Mouse (Mus musculus): ENCODE data around the gene Tas2r119. TPM values are rescaled to one million over a fixed set of nuclear protein-coding genes. Genes with fewer than 3 reads are reported as not detected.
"Not testable (repeated sequence)": the region's sequence is repeated elsewhere in the genome, so short reads cannot be mapped to it uniquely, and the experiment has no call there.

The Tas2r119 gene
- total RNA-seq, 2 experiments from 2014 or later = not detected

DNA sequence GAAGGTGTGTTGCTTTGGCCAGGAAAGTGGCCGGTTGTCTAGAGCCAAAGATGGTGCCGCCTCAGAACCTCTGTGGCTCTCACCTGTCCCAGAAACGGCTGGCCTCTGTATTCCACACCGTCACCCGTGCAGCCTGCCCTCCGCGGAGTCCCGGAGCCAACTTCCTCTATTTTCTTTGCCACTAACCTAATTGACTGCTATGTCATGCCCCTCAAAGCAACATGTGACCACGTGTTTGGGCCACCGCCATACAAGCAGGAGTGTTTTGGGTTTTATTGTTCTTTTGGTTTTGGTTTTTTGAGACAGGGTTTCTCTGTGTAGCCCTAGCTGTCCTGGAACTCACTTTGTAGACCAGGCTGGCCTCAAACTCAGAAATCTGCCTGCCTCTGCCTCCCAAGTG lies 37.6 kb downstream of the Tas2r119 start:
- ATAC-seq (replicated peaks; ENCODE audit: poor library complexity, severe bottlenecking) = not testable (repeated sequence)

DNA sequence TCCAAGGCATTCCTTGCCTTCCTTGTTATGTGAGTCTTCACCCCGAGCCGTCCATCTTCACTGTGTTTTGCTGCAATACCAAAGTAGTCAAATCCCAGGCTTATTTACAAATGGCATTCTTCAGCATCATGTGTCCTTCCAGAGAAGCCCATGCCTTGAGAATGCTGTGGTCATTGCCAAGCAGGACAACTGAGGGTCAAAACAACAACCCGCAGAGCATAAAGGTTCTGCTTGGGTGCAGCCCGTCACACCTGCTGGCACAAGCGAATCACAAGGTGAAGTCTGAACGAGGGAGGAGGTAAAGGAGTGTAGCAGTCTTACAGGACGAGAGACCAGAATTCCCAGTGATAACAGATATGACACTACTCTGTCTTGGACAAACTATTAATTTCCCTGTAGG lies 45.9 kb downstream of the Tas2r119 start:
- no peak for ATAC-seq (replicated peaks; ENCODE audit: poor library complexity, severe bottlenecking)

DNA sequence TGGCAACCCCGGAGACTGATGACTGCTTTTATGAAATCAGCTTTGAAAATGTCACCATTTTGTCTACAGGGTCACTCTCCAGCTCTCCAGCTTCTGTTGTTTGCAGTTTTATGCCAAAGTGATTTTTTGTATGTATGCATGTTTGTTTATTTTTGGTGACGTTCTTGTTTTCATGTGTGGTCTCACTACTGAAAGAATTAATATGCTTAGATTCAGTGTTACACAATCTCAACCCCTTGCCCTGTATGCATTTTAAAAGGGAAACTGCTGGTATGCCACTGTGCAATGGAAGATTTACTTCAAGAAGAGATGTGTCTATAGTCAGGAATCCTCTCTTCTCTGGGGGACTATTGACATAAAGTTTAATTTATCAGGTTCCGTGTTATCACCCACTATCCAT lies 48.3 kb downstream of the Tas2r119 start:
- no peak for ATAC-seq (replicated peaks; ENCODE audit: poor library complexity, severe bottlenecking)

DNA sequence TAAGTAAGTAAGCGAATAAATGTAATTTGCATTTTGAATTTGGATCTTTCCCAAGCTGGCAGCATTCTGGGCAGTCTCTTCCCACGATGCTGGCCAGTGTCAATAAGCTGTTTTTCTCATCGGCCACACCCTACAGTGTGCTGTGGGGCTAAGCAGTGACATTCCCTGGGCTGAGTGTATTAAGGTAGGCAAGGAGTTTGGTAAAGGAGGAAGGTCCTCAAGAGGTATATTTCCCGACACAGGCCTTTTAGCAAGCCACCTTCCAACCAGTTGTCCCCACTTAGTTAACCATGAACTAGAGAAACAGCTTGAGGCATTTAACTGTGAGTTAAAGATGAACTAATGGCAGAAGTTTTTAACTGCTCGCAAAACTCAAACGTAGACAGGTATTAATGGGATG lies 49.3 kb downstream of the Tas2r119 start:
- no peak for ATAC-seq (replicated peaks; ENCODE audit: poor library complexity, severe bottlenecking)

DNA sequence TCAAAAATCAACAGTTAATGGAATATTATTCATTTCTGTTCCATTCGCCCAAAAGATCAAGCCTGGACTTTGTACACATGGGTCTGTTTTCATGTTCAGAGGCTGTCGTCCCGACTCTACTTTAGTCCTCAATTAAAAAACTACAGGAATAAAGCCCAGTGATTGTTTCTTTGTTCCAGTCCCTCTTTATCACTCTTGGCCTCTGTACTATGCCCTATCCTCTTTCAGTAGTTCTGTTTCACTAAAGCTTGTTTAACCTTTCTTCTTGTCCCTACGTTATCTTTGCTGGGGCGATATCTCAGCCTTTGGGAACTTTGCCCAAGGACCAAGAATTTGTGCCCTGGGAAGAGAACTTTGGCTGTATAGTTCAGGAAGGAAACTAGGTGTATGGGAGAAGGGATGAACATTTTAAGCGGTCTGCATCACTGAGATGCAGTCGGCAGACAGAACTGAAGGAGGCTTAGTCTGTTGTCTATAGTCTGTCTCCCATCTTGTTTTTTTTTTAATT lies 49.9 kb downstream of the Tas2r119 start:
- ATAC-seq (replicated peaks; ENCODE audit: poor library complexity, severe bottlenecking) = no peak

Other genes starting within 250 kb of the Tas2r119 start
- not detected in 2 replicates for gene Sema5a, start 67.5 kb downstream of the Tas2r119 start, total RNA-seq (2014; fragmentation: Nextera tagmentation)
- gene Sema5a, start 67.5 kb downstream of the Tas2r119 start, total RNA-seq (2017) = not detected in 2 replicates

Data from granulocyte monocyte progenitor cell, adult 5-6 weeks (primary cell).